Mouse (Mus musculus): ENCODE data around the gene Flad1.

- TF ChIP-seq POLR2A (IDR thresholded peaks at IDR 0.05; ENCODE audit: low read depth, low read length) = peak; percentile 9
- no peak for TF ChIP-seq CTCF (IDR thresholded peaks at IDR 0.05; ENCODE audit: borderline replicate concordance, insufficient read depth, low read length)
These were observed 20.7 kb downstream of the Flad1 start for GRCm38 (mm10) chr3:89390699-89391662.

Measured in embryonic fibroblast, embryonic 13.5 days (primary cell).